Mouse (Mus musculus) testis, adult 2 months (tissue): ENCODE measurements at regions not wholly inside any gene's neighbourhood (a gene's known extent, or its start where the extent isn't known, plus 50 kb on each side); places are given as distances from the start of the nearest gene placed in this dataset.

Experiments used
- H3K27ac ChIP-seq: fragments of 200-500 bp; 2 replicates; pipeline ENCODE4 v1.5.1; 2012; ENCODE audit warnings: low read depth, low read length; ENCODE audit not compliant: control insufficient read depth, insufficient read depth
- H3K27me3 ChIP-seq: fragments of 200-500 bp; 2 replicates; pipeline ENCODE4 v1.6.1; 2012; ENCODE audit warnings: mild to moderate bottlenecking, low read length, moderate library complexity; ENCODE audit not compliant: control insufficient read depth, insufficient read depth
- H3K36me3 ChIP-seq: fragments of 200-500 bp; 2 replicates; pipeline ENCODE4 v1.6.1; 2012; ENCODE audit warnings: mild to moderate bottlenecking, low read length; ENCODE audit not compliant: control insufficient read depth, insufficient read depth
- H3K4me1 ChIP-seq: fragments of 200-500 bp; 2 replicates; pipeline ENCODE4 v1.6.1; 2012; ENCODE audit warnings: low read length; ENCODE audit not compliant: control insufficient read depth, insufficient read depth
- H3K4me3 ChIP-seq: fragments of 200-500 bp; 2 replicates; pipeline ENCODE4 v1.5.1; 2012; ENCODE audit warnings: low read depth, mild to moderate bottlenecking, low read length, moderate library complexity, mixed read lengths; ENCODE audit not compliant: control insufficient read depth
- CTCF ChIP-seq: fragments of 200-500 bp; IDR thresholded peaks from 2 replicates; pipeline ENCODE4 v1.5.1; 2012; ENCODE audit warnings: low read depth, mild to moderate bottlenecking, inconsistent platforms, low read length, moderate library complexity; ENCODE audit not compliant: control insufficient read depth, insufficient read depth, insufficient replicate concordance
- POLR2A ChIP-seq: fragments of 200-500 bp; IDR thresholded peaks from 2 replicates; pipeline ENCODE4 v1.6.1; 2012; ENCODE audit warnings: low read depth, mild to moderate bottlenecking, inconsistent platforms, low read length, moderate library complexity; ENCODE audit not compliant: control insufficient read depth

- TF ChIP-seq CTCF: no peak
- Histone ChIP-seq H3K36me3 (no peaks in the 10 kb centered on the region), H3K4me1 (peaks cover 2% of the 10 kb centered on the region; the same call in 1 of the 2 replicates), H3K27ac (no peak overlapping the region), H3K4me3 (no peak overlapping the region), H3K27me3 (no peaks in the 10 kb centered on the region)
Observed at GRCm38 (mm10) chr12:70729961-70730360, 95.4 kb upstream of the Frmd6 start.

- H3K27me3 ChIP-seq: no peaks in the 10 kb centered on the region
- no peak overlapping the region; the same call in 1 of the 2 replicates for H3K4me3 ChIP-seq
- TF ChIP-seq CTCF: no peak
- TF ChIP-seq POLR2A: no peak
- H3K27ac ChIP-seq: no peak overlapping the region
- H3K4me1 ChIP-seq: peaks cover 2% of the 10 kb centered on the region; the same call in 1 of the 2 replicates
- H3K36me3 ChIP-seq: no peaks in the 10 kb centered on the region
Observed at GRCm38 (mm10) chr12:70731498-70731897, 93.8 kb upstream of the Frmd6 start.

- no peak for TF ChIP-seq POLR2A
- no peak for TF ChIP-seq CTCF
- Histone ChIP-seq H3K4me1 (peaks cover 2% of the 10 kb centered on the region; the same call in 1 of the 2 replicates), H3K27me3 (no peaks in the 10 kb centered on the region), H3K27ac (no peak overlapping the region), H3K36me3 (no peaks in the 10 kb centered on the region), H3K4me3 (no peak overlapping the region)
Observed at GRCm38 (mm10) chr12:70732591-70732990, 92.7 kb upstream of the Frmd6 start.

GRCm38 (mm10) chr12:70738554-70738953 is 86.8 kb upstream of the Frmd6 start:
- no peaks in the 10 kb centered on the region for H3K36me3 ChIP-seq
- no peaks in the 10 kb centered on the region for H3K4me1 ChIP-seq
- no peak overlapping the region for H3K27ac ChIP-seq
- no peaks in the 10 kb centered on the region for H3K27me3 ChIP-seq
- TF ChIP-seq CTCF (no peak), POLR2A (no peak)
- H3K4me3 ChIP-seq: no peak overlapping the region

- no peaks in the 10 kb centered on the region for H3K36me3 ChIP-seq
- H3K4me1 ChIP-seq: no peaks in the 10 kb centered on the region
- H3K27ac ChIP-seq: no peak overlapping the region
- no peak for TF ChIP-seq POLR2A
- no peak for TF ChIP-seq CTCF
- no peaks in the 10 kb centered on the region for H3K27me3 ChIP-seq
- H3K4me3 ChIP-seq: no peak overlapping the region
Observed at GRCm38 (mm10) chr12:70739316-70739715, 86.0 kb upstream of the Frmd6 start.

GRCm38 (mm10) chr12:70739766-70740165 is 85.5 kb upstream of the Frmd6 start:
- no peaks in the 10 kb centered on the region for H3K27me3 ChIP-seq
- H3K27ac ChIP-seq: no peak overlapping the region
- TF ChIP-seq CTCF (no peak), POLR2A (no peak)
- H3K4me1 ChIP-seq: no peaks in the 10 kb centered on the region
- no peak overlapping the region for H3K4me3 ChIP-seq
- no peaks in the 10 kb centered on the region for H3K36me3 ChIP-seq

- Histone ChIP-seq H3K4me3 (no peak overlapping the region), H3K36me3 (no peaks in the 10 kb centered on the region), H3K4me1 (no peaks in the 10 kb centered on the region), H3K27ac (no peak overlapping the region), H3K27me3 (no peaks in the 10 kb centered on the region)
- no peak for TF ChIP-seq CTCF
- no peak for TF ChIP-seq POLR2A
Observed at GRCm38 (mm10) chr12:70742836-70743235, 82.5 kb upstream of the Frmd6 start.

- TF ChIP-seq POLR2A: no peak
- H3K36me3 ChIP-seq: no peaks in the 10 kb centered on the region
Observed at GRCm38 (mm10) chr12:70745681-70746080, 79.6 kb upstream of the Frmd6 start.

More at GRCm38 (mm10) chr12:70745681-70746080, 79.6 kb upstream of the Frmd6 start:
- Histone ChIP-seq H3K4me1 (no peaks in the 10 kb centered on the region; the same call in 1 of the 2 replicates), H3K27ac (no peak overlapping the region), H3K4me3 (no peak overlapping the region), H3K27me3 (no peaks in the 10 kb centered on the region)
